Comparison of ENCODE assay signal across 7 mouse cellular contexts in genomic region chr4:83526270-83526987, GRCm38 (mm10). TPM values are rescaled to one million over a fixed set of nuclear protein-coding genes. Genes with fewer than 3 reads are reported as not detected.
A peak's percentile ranks its signal among the peaks of the same experiment; 100 is the strongest.
DNase-seq lines count a peak whose midpoint lies in the region; ATAC-seq and TF ChIP-seq lines count a peak whose summit lies in the region.

No protein-coding gene starts in this region.

- no peaks in the 10 kb centered on the region for H3K9me3 ChIP-seq in embryonic facial prominence, embryonic 13.5 days
- H3K9me3 ChIP-seq in hindbrain, embryonic 14.5 days (ENCODE audit: control insufficient read depth, low read length) = no peaks in the 10 kb centered on the region
- H3K9me3 ChIP-seq in liver, postnatal 0 days (ENCODE audit: low read length) = no peaks in the 10 kb centered on the region
- H3K9me3 ChIP-seq in stomach, postnatal 0 days (ENCODE audit: control insufficient read depth, low read length) = no peaks in the 10 kb centered on the region

- H3K4me2 ChIP-seq in embryonic facial prominence, embryonic 13.5 days = peak overlapping the region; percentile 81
- peak overlapping the region; percentile 92 for H3K4me2 ChIP-seq in hindbrain, embryonic 14.5 days (replicated peaks)
- peak overlapping the region; percentile 95 for H3K4me2 ChIP-seq in liver, postnatal 0 days (ENCODE audit: low read depth, low read length)
- H3K4me2 ChIP-seq in stomach, postnatal 0 days (replicated peaks; ENCODE audit: low read depth) = peak overlapping the region; percentile 91

- peak; percentile 23 for ATAC-seq in Patski
- ATAC-seq in embryonic facial prominence, embryonic 13.5 days (ENCODE audit: insufficient number of reproducible peaks, insufficient read depth, low FRiP score, low TSS enrichment, low read depth) = no peak
- no peak for ATAC-seq in hindbrain, embryonic 14.5 days (ENCODE audit: low FRiP score)
- ATAC-seq in liver, postnatal 0 days = no peak
- ATAC-seq in stomach, postnatal 0 days (ENCODE audit: low FRiP score, low TSS enrichment) = no peak

- WGBS in embryonic facial prominence, embryonic 13.5 days = 10% methylated on average over 13 of the region's 13 CpGs
- WGBS in hindbrain, embryonic 14.5 days = 12% methylated on average over 13 of the region's 13 CpGs
- 24% methylated on average over 13 of the region's 13 CpGs for WGBS in liver, postnatal 0 days (ENCODE audit: insufficient replicate concordance)
- 10% methylated on average over 13 of the region's 13 CpGs for WGBS in stomach, postnatal 0 days

- H3K9ac ChIP-seq in embryonic facial prominence, embryonic 13.5 days = peak overlapping the region; percentile 22; the same call in 1 of the 2 replicates
- H3K9ac ChIP-seq in hindbrain, embryonic 14.5 days = peak overlapping the region; percentile 18; the same call in 1 of the 2 replicates
- H3K9ac ChIP-seq in liver, postnatal 0 days (replicated peaks) = peak overlapping the region; percentile 42; the same call in 1 of the 2 replicates
- H3K9ac ChIP-seq in stomach, postnatal 0 days (ENCODE audit: low read length) = no peak overlapping the region

- DNase-seq in Patski (ENCODE audit: low read depth, low spot score) = no peak
- no peak for DNase-seq in hindbrain, embryonic 14.5 days (ENCODE audit: low spot score)
- no peak for DNase-seq in liver, postnatal 0 days
- DNase-seq in stomach, postnatal 0 days (ENCODE audit: low spot score) = peak; percentile 21
- DNase-seq in spleen, postnatal 36 days (ENCODE audit: low spot score in 2 of 2) = no peak
- no peak for DNase-seq in frontal cortex, postnatal 36 days (ENCODE audit: low spot score in 2 of 2)

- 0 out of 2 replicates have a peak, but pooled peaks cover 5% of the 10 kb centered on the region for H3K4me1 ChIP-seq in embryonic facial prominence, embryonic 13.5 days
- peaks cover 11% of the 10 kb centered on the region for H3K4me1 ChIP-seq in hindbrain, embryonic 14.5 days (replicated peaks; ENCODE audit: control insufficient read depth, insufficient read depth, low read length)
- H3K4me1 ChIP-seq in liver, postnatal 0 days (ENCODE audit: insufficient read depth) = peaks cover 13% of the 10 kb centered on the region; the same call in 1 of the 2 replicates
- no peaks in the 10 kb centered on the region for H3K4me1 ChIP-seq in stomach, postnatal 0 days (replicated peaks; ENCODE audit: control insufficient read depth, insufficient read depth)

- POLR2A ChIA-PET in Patski (lab: Charles Lee) = interaction anchor here (0.5 to 1.0 kb wide), 7 partner anchors 9 to 1888 kb away, joined by 3 to 5 read pairs (median 3); no protein-coding TSS in a partner anchor

- no peaks in the 10 kb centered on the region for H3K36me3 ChIP-seq in embryonic facial prominence, embryonic 13.5 days
- H3K36me3 ChIP-seq in hindbrain, embryonic 14.5 days (replicated peaks; ENCODE audit: control insufficient read depth, insufficient read depth) = no peaks in the 10 kb centered on the region
- H3K36me3 ChIP-seq in liver, postnatal 0 days (replicated peaks; ENCODE audit: insufficient read depth, low read length) = no peaks in the 10 kb centered on the region
- H3K36me3 ChIP-seq in stomach, postnatal 0 days (ENCODE audit: control insufficient read depth, insufficient read depth, low read length) = no peaks in the 10 kb centered on the region

- TF ChIP-seq EP300 in liver, postnatal 0 days (IDR thresholded peaks at IDR 0.05; ENCODE audit: low read depth) = no peak
- no peak for TF ChIP-seq EP300 in stomach, postnatal 0 days (optimal IDR thresholded peaks at IDR 0.05)

- in situ Hi-C loops in Patski (cut with MboI; ENCODE audit: low pct_unique_long_range_greater_than_20kb) = no loop called here

- no peaks in the 10 kb centered on the region for H3K27me3 ChIP-seq in Patski
- no peaks in the 10 kb centered on the region for H3K27me3 ChIP-seq in embryonic facial prominence, embryonic 13.5 days
- no peaks in the 10 kb centered on the region for H3K27me3 ChIP-seq in hindbrain, embryonic 14.5 days (ENCODE audit: control insufficient read depth, insufficient read depth, low read length)
- no peaks in the 10 kb centered on the region for H3K27me3 ChIP-seq in liver, postnatal 0 days (ENCODE audit: insufficient read depth, low read length)
- H3K27me3 ChIP-seq in stomach, postnatal 0 days (ENCODE audit: control insufficient read depth, insufficient read depth, low read length) = no peaks in the 10 kb centered on the region

- no peak for TF ChIP-seq CTCF in Patski (IDR thresholded peaks at IDR 0.05)
- no peak for TF ChIP-seq CTCF in liver, postnatal 0 days (IDR thresholded peaks at IDR 0.05; ENCODE audit: low read depth)
- no peak for TF ChIP-seq CTCF in stomach, postnatal 0 days (IDR thresholded peaks at IDR 0.05; ENCODE audit: low read depth)

- CTCF ChIA-PET in Patski (lab: Charles Lee) = interaction anchor here (1.0 to 1.2 kb wide), 3 partner anchors 22 to 264 kb away, joined by 3 read pairs; no protein-coding TSS in a partner anchor

- peak overlapping the region; percentile 72 for H3K4me3 ChIP-seq in embryonic facial prominence, embryonic 13.5 days
- H3K4me3 ChIP-seq in hindbrain, embryonic 14.5 days (replicated peaks; ENCODE audit: low read length) = peak overlapping the region; percentile 74
- H3K4me3 ChIP-seq in liver, postnatal 0 days (ENCODE audit: low read depth, low read length) = peak overlapping the region; percentile 71
- H3K4me3 ChIP-seq in stomach, postnatal 0 days (ENCODE audit: low read depth, low read length) = peak overlapping the region; percentile 80

- H3K27ac ChIP-seq in embryonic facial prominence, embryonic 13.5 days = no peak overlapping the region
- H3K27ac ChIP-seq in hindbrain, embryonic 14.5 days = no peak overlapping the region
- H3K27ac ChIP-seq in liver, postnatal 0 days (ENCODE audit: low read depth) = peak overlapping the region; percentile 87; the same call in 1 of the 2 replicates
- no peak overlapping the region for H3K27ac ChIP-seq in stomach, postnatal 0 days (replicated peaks)

RNA-seq across cellular contexts. Expression of gene Ccdc171, which starts 1.1 kb away (rescaled TPM):
- 2.1 TPM for polyA plus RNA-seq in Patski (2021)
- 6.4 and 7.7 TPM in 2 replicates for polyA plus RNA-seq in embryonic facial prominence, embryonic 13.5 days (2015; fragmentation: Nextera tagmentation; extraction: Ambion mirVana)
- polyA plus RNA-seq in hindbrain, embryonic 14.5 days (2014; fragmentation: Nextera tagmentation; extraction: Ambion mirVana) = 3.0 and 3.5 TPM in 2 replicates
- 0.47 and 0.60 TPM in 2 replicates for polyA plus RNA-seq in liver, postnatal 0 days (2015; fragmentation: Nextera tagmentation; extraction: Ambion mirVana)
- 1.0 and 1.4 TPM in 2 replicates for polyA plus RNA-seq in stomach, postnatal 0 days (2015; fragmentation: Nextera tagmentation; extraction: Ambion mirVana)

RNA-seq across cellular contexts. Expression of gene Psip1, which starts 40.2 kb away (rescaled TPM):
- 97.9 TPM for polyA plus RNA-seq in Patski (2021)
- polyA plus RNA-seq in embryonic facial prominence, embryonic 13.5 days (2015; fragmentation: Nextera tagmentation; extraction: Ambion mirVana) = 184 and 186 TPM in 2 replicates
- 308 and 330 TPM in 2 replicates for polyA plus RNA-seq in hindbrain, embryonic 14.5 days (2014; fragmentation: Nextera tagmentation; extraction: Ambion mirVana)
- 29.9 and 30.1 TPM in 2 replicates for polyA plus RNA-seq in liver, postnatal 0 days (2015; fragmentation: Nextera tagmentation; extraction: Ambion mirVana)
- polyA plus RNA-seq in stomach, postnatal 0 days (2015; fragmentation: Nextera tagmentation; extraction: Ambion mirVana) = 31.1 and 36.5 TPM in 2 replicates
